In genomic region chr9:85724078-85724477, GRCm38 (mm10) we compare ENCODE assay signal across 28 mouse cellular contexts.
"Had no signal": no experiment of that assay in that cellular context is flagged by ENCODE, and none has a peak within 500 bp of the region (broad histone marks: within the 10 kb centered on the region; RNA-seq: fewer than 3 reads in every experiment).

No protein-coding gene starts in this region.

- H3K4me3 ChIP-seq: gastrocnemius, adult 2 months; heart, adult 2 months; heart, embryonic 13.5 days; heart, embryonic 15.5 days; hindbrain, embryonic 13.5 days; hindbrain, embryonic 15.5 days; kidney, embryonic 15.5 days; limb, embryonic 13.5 days; limb, embryonic 15.5 days; liver, embryonic 12.5 days had no signal

- H3K27ac ChIP-seq: heart, adult 2 months; heart, embryonic 13.5 days; heart, embryonic 15.5 days; hindbrain, embryonic 13.5 days; hindbrain, embryonic 15.5 days; hindbrain, postnatal 0 days; kidney, embryonic 15.5 days; kidney, postnatal 0 days; limb, embryonic 13.5 days; limb, embryonic 15.5 days; liver, embryonic 12.5 days; liver, embryonic 14.5 days had no signal

- DNase-seq: gastrocnemius, adult 2 months; gastrocnemius, postnatal 10 days; gastrocnemius, postnatal 25 days; heart, adult 11 months; heart, adult 2 months; heart, postnatal 14 days; heart, postnatal 36 days; kidney, adult 11 months; kidney, adult 2 months; kidney, adult 9 months; kidney, postnatal 14 days; kidney, postnatal 36 days; layer of hippocampus, adult 9-11 months; layer of hippocampus, postnatal 36 days; left cerebral cortex, postnatal 4 days had no signal

- H3K4me2 ChIP-seq: heart, embryonic 11.5 days; heart, embryonic 13.5 days; heart, embryonic 15.5 days; hindbrain, embryonic 13.5 days; hindbrain, embryonic 15.5 days; kidney, embryonic 15.5 days; limb, embryonic 13.5 days; limb, embryonic 15.5 days; liver, embryonic 12.5 days had no signal

- ATAC-seq: hindbrain, postnatal 0 days; intestine, embryonic 16.5 days; liver, embryonic 12.5 days had no signal

- H3K9me3 ChIP-seq: heart, embryonic 13.5 days; heart, embryonic 15.5 days; hindbrain, embryonic 13.5 days; hindbrain, embryonic 15.5 days; kidney, embryonic 15.5 days; limb, embryonic 13.5 days; limb, embryonic 15.5 days; liver, embryonic 12.5 days had no signal

- H3K27me3 ChIP-seq: heart, embryonic 13.5 days; heart, embryonic 15.5 days; hindbrain, embryonic 13.5 days; hindbrain, embryonic 15.5 days; kidney, embryonic 15.5 days; limb, embryonic 13.5 days; limb, embryonic 15.5 days; liver, embryonic 12.5 days had no signal

- H3K9ac ChIP-seq: heart, embryonic 13.5 days; heart, embryonic 15.5 days; hindbrain, embryonic 13.5 days; hindbrain, embryonic 15.5 days; kidney, embryonic 15.5 days; limb, embryonic 13.5 days; limb, embryonic 15.5 days; liver, embryonic 12.5 days; liver, embryonic 14.5 days had no signal

- H3K4me1 ChIP-seq: heart, embryonic 13.5 days; heart, embryonic 15.5 days; hindbrain, embryonic 13.5 days; hindbrain, embryonic 15.5 days; kidney, embryonic 15.5 days; limb, embryonic 13.5 days; limb, embryonic 15.5 days; liver, embryonic 12.5 days had no signal
